Mouse (Mus musculus) hindbrain, embryonic 10.5 days (tissue): Measurements from ENCODE around the gene Tmem156. TPM values are rescaled to one million over a fixed set of nuclear protein-coding genes. Genes with fewer than 3 reads are reported as not detected.
"Not testable (repeated sequence)": the region's sequence is repeated elsewhere in the genome, so short reads cannot be mapped to it uniquely, and the experiment has no call there.

Experiments
- DNase-seq: peaks from one replicate; pipeline ENCODE4 v3.0.0-alpha.2; 2017; ENCODE audit warnings: low spot score
- H3K27ac ChIP-seq: fragments of 300-500 bp; sonication (generic); 2 replicates; pipeline ENCODE4 v1.5.1; 2016; ENCODE audit warnings: mild to moderate bottlenecking, moderate library complexity
- H3K27me3 ChIP-seq: fragments of 300-500 bp; sonication (generic); 2 replicates; pipeline ENCODE4 v1.6.1; 2016; ENCODE audit warnings: mild to moderate bottlenecking; ENCODE audit not compliant: poor library complexity, insufficient read depth, severe bottlenecking
- H3K36me3 ChIP-seq: fragments of 300-500 bp; sonication (generic); 2 replicates; pipeline ENCODE4 v1.6.1; 2016; ENCODE audit warnings: mild to moderate bottlenecking, moderate library complexity
- H3K4me1 ChIP-seq: fragments of 300-500 bp; sonication (generic); replicated peaks from 2 replicates; pipeline ENCODE4 v1.6.1; 2016; ENCODE audit warnings: mild to moderate bottlenecking
- H3K4me3 ChIP-seq: fragments of 300-500 bp; sonication (generic); 2 replicates; pipeline ENCODE4 v1.5.1; 2016; ENCODE audit warnings: mild to moderate bottlenecking, moderate library complexity
- H3K9me3 ChIP-seq: fragments of 300-500 bp; sonication (generic); 2 replicates; pipeline ENCODE4 v1.6.1; 2016; ENCODE audit warnings: mild to moderate bottlenecking, moderate library complexity
- WGBS: fragments of 180-500 bp; shearing (Covaris S2); methylation state at CpG from one replicate; pipeline ENCODE4 v1.1.7; 2016; 5-methylcytosine and 5-hydroxymethylcytosine counted together
- polyA plus RNA-seq: library from polyadenylated mRNA; unstranded; fragments of >200 nt; fragmentation: Nextera tagmentation; extraction: Ambion mirVana; gene quantifications from 2 replicates; pipeline ENCODE4 v1.2.1, GENCODE M21; 2016

The Tmem156 gene
- polyA plus RNA-seq, 1 experiment from 2014 or later = not detected

DNA sequence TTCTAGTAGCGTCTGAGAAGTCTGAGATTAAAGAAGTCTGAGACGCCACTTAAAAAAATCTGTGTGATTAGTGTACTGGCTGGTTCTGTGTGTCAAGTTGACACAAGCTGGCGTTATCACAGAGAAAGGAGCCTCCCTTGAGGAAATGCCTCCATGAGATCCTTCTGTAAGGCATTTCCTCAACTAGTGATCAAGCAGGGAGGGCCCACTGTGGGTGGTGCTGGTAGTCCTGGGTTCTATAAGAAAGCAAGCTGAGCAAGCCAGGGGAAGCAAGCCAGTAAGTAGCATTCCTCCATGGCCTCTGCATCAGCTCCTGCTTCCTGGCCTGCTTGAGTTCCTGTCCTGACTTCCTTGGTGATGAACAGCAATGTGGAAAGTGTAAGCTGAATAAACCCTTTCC, 20.3 kb upstream of the Tmem156 start:
- Histone ChIP-seq H3K4me1 (peaks cover 13% of the 10 kb centered on the region), H3K36me3 (peaks cover 11% of the 10 kb centered on the region)
- WGBS = 70% methylated on average over 3 of the region's 3 CpGs
- not testable (repeated sequence) for DNase-seq, H3K27ac ChIP-seq, H3K4me3 ChIP-seq, H3K27me3 ChIP-seq, H3K9me3 ChIP-seq

DNA sequence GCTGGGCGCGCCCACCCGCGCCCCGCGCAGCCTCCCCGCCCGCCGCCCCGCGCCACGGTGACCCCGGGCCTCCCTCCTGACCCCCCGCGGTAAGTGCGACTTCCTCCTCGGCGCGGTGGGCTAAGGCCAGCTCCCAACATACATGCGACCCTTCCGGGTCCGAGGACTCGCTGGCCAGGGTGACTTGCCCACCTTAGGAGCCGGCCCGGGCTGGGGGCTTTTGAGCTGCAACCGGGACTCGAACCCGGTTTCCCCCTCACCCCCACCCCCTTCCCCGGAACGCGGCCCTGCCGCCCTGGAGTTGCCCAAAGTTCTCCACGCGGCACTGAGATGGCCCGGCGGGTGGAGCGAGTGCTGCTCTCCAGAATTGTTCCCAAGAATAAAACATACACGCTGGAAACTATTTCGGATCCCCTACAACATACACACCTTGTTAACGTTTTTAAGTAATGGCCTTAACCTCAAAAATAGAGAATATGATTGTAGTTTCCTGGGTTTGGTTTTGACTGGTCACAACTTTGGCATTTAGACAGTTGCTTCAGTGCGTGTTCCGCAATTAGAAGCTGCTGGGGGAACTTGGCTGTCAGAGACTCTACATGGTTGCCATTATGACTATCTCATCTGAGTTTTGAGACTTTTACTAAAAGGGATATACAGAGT, 16.0 kb upstream of the Tmem156 start:
- Histone ChIP-seq H3K9me3 (no peaks in the 10 kb centered on the region), H3K36me3 (no peaks in the 10 kb centered on the region), H3K4me1 (peaks cover 19% of the 10 kb centered on the region), H3K4me3 (peak overlapping the region; percentile 80), H3K27ac (peak overlapping the region; percentile 94), H3K27me3 (no peaks in the 10 kb centered on the region)
- WGBS = 7% methylated on average over 23 of the region's 42 CpGs
- peak; percentile 58 for DNase-seq

DNA sequence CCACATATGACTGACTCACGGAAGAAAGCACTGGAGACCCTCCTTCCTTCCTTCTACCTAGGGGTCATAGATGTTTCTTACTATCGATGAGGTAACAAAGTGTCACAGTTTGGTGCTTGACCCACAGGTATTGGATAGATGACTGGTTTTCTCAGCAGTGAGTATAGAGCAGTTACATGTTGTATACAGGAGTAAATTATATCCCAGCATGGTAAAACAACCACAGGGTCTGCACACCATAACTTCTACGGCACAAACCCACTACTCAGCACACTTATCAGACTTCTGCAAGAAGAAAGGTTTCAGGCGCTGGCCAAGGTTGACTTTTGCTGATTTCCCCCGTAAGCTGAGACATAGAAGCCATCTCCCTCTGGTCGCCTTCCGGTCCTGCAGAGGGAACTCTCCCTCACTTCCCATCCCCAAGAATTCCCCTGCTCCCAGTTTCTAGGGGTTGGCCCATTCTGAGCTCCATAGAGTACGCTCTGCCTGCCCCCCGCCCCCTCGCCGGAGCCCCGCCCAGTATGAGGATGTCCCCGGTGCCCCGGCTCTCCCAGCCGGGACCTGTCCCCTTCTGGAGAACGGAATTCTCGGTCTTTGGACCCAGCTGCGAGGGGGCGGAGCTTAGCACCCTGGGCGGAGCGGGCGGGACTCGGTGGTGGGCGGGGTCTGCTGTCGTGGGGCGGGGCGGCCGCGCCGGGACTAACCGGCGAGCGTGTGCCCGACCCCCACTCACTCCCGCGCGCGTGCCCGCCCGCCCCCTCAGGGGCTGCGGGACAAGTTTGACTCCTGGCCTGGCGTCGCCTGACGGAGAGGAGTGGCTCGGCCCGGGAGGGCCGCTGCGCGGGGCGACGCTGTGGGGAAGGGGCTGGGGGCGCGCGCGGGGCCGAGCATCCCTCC, 15.2 kb upstream of the Tmem156 start, which contains the start of gene Klhl5:
TSS of gene Klhl5 (plus strand) at position 664 of the 897 bp plus-strand sequence.
- no peaks in the 10 kb centered on the region for H3K36me3 ChIP-seq
- WGBS = 4% methylated on average over 55 of the region's 56 CpGs
- H3K27me3 ChIP-seq = no peaks in the 10 kb centered on the region
- DNase-seq = peak; percentile 94
- no peaks in the 10 kb centered on the region for H3K9me3 ChIP-seq
- peaks cover 23% of the 10 kb centered on the region for H3K4me1 ChIP-seq
- H3K4me3 ChIP-seq = peak within 1 kb of the TSS; percentile 80
- peak within 1 kb of the TSS; percentile 94 for H3K27ac ChIP-seq

DNA sequence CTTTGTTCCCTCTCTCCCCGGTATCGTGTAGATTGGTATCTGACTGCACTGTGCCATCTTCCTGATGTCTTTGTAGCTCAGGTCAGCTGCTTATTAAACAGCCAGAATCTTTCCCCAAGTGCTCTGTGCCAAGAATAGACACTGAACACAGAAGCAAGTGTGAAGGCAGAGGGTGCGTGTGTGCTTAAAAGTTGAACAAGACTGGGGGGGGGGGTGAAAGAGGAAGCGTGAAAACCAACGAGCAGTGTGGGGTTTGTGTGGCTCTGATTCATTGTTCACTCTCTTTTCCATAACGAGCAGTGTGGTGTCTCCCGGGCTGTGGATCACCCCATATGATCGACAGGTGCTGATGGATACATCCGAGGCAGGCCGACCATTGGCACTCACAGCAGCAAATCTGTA, 10.7 kb upstream of the Tmem156 start:
- 77% methylated on average over 10 of the region's 10 CpGs for WGBS

DNA sequence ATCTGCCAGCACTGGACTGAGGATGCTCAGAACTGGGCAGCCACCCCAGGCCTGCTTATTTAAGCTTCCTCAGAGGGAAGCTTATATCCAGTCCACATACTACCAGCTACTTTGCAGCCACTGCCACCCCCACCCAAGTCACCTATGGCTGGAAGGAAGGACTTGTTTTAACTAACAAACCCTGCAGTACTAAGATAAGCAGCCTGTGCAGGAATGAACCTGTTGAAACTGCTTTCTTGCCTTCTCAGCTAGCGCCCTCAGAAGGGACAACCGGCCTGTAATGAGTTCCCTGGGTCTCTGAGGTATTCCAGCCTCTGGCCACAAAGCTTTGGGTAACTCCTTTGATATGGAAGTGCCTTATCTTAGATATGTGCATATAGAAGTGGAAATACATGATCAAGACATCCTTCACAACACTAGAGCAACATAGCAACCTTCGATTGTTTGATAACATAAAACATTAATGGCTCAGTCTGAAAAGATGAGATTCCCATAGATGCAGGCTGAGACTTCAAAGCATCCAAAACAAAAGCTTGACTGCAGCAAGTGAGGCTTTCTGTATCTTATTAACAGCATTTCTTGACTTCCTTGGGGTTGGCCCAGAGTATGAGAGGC, 10.2 kb upstream of the Tmem156 start:
- Histone ChIP-seq H3K27ac (no peak overlapping the region), H3K27me3 (no peaks in the 10 kb centered on the region), H3K4me1 (peaks cover 10% of the 10 kb centered on the region), H3K36me3 (no peaks in the 10 kb centered on the region), H3K4me3 (no peak overlapping the region), H3K9me3 (no peaks in the 10 kb centered on the region)
- DNase-seq = no peak
- 81% methylated on average over 3 of the region's 3 CpGs for WGBS

More for the DNA sequence above, 10.7 kb upstream of the Tmem156 start:
- no peak for DNase-seq
- Histone ChIP-seq H3K27ac (no peak overlapping the region), H3K4me3 (no peak overlapping the region), H3K36me3 (no peaks in the 10 kb centered on the region), H3K9me3 (no peaks in the 10 kb centered on the region), H3K4me1 (peaks cover 11% of the 10 kb centered on the region), H3K27me3 (no peaks in the 10 kb centered on the region)

DNA sequence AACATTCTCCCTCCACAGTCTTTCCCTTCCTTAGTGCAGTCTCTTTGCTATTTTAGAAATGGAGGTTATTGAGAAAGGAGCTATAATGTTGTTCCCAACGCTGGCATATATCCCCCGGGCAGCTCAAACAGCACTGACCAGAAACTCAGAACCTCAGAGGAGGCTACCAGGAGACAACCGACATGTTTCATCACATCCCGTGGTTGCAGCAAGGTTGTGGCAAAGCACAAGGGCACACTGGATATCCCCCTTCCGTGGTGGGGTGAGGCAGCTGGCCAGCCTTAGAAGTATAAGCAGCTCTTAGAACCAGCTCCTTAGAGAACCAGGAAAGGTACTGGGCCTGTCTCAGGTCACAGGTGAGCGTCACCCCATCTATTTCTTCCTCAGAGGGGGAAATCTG, 9.7 kb upstream of the Tmem156 start:
- WGBS = 85% methylated on average over 6 of the region's 6 CpGs
- no peak for DNase-seq
- Histone ChIP-seq H3K36me3 (no peaks in the 10 kb centered on the region), H3K9me3 (no peaks in the 10 kb centered on the region), H3K27ac (no peak overlapping the region), H3K4me3 (no peak overlapping the region), H3K27me3 (no peaks in the 10 kb centered on the region), H3K4me1 (0 out of 2 replicates have a peak, but pooled peaks cover 5% of the 10 kb centered on the region)

DNA sequence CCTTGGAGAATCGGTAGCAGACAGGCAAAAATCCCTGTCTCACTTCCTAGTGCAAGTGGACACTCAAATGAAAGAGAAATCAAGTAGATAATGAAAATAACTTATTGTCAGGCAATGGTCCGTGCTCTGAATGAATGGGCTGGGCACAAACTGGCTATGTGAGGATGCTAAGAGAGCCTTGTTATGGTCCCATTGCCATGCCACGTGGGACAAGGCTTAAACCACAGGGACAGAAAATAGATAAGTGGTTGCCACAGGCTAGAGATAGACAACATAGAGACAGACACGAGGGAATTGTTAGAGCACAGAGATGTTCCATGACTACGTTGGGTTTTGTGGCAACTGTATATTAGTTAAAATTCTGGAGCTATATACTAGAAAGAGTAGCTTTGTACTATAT, 9.3 kb upstream of the Tmem156 start:
- Histone ChIP-seq H3K27ac (no peak overlapping the region), H3K36me3 (no peaks in the 10 kb centered on the region), H3K9me3 (no peaks in the 10 kb centered on the region), H3K4me1 (0 out of 2 replicates have a peak, but pooled peaks cover 5% of the 10 kb centered on the region), H3K4me3 (no peak overlapping the region), H3K27me3 (no peaks in the 10 kb centered on the region)
- no peak for DNase-seq
- 87% methylated on average over 5 of the region's 5 CpGs for WGBS

DNA sequence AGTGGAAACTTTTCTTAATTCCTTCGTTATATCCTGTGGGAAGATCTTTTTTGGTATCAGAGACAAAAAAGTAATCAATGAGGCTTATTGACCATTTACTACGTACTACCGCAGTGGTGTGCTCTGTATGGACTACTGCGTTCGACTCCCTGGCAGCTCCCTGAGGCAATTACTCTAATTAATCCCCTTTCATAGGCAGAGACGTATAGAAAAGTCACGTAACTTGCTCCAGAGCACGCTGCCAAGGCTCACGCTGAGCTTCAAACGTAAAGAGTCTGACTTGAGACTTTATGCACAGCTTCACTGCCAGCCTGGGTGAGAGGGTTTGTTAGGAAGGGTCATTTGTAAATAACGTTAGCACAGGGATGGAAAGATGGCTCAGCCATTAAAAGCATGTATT, 8.1 kb upstream of the Tmem156 start:
- Histone ChIP-seq H3K27ac (no peak overlapping the region), H3K9me3 (no peaks in the 10 kb centered on the region), H3K27me3 (no peaks in the 10 kb centered on the region), H3K36me3 (no peaks in the 10 kb centered on the region), H3K4me1 (0 out of 2 replicates have a peak, but pooled peaks cover 5% of the 10 kb centered on the region), H3K4me3 (no peak overlapping the region)
- 82% methylated on average over 11 of the region's 11 CpGs for WGBS
- DNase-seq = no peak

DNA sequence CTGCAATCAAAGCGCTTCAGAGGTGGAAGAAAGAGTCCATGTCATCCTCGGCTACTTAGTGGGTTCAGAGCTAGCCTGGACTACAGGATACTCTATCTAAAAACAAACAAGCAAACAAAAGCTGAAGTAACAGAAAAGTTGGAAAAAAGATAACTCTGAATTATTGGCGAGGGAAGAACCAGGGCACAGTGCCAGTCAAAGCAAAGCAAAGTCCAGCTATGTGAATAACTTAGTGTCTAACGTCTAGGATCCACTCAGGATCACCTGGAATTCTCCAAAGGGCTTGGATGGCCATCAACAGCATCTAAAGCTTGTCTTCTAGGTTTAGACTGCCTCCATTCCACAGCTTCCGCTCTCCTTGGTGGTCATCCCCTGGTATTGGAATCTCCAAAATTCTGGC, 5.5 kb upstream of the Tmem156 start:
- peaks cover under 1% of the 10 kb centered on the region; the same call in 1 of the 2 replicates for H3K4me1 ChIP-seq
- no peaks in the 10 kb centered on the region for H3K27me3 ChIP-seq
- no peaks in the 10 kb centered on the region for H3K36me3 ChIP-seq
- H3K4me3 ChIP-seq = no peak overlapping the region
- 90% methylated on average over 5 of the region's 5 CpGs for WGBS
- DNase-seq = no peak
- no peaks in the 10 kb centered on the region for H3K9me3 ChIP-seq
- no peak overlapping the region for H3K27ac ChIP-seq

DNA sequence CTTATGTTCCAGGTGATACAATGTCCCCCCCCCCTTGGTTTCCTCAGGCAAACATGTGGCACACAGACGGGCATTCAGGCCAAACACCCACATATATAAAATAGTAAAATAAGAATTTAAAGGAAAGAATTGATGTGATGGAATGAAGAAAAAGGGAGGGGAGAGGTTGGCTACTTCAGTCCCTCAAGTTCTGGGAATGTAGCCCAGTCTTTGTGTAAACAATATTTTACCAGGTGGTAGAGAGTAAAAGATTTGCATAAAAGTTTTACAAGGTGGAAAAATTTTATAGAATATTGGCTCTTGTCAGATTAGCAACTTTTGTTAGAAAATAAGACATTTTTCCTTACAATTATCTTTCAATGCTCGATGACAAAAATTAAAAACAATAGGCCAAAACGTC, 4.9 kb upstream of the Tmem156 start:
- H3K4me3 ChIP-seq = no peak overlapping the region
- no peak overlapping the region for H3K27ac ChIP-seq
- H3K9me3 ChIP-seq = no peaks in the 10 kb centered on the region
- DNase-seq = no peak
- no peaks in the 10 kb centered on the region for H3K36me3 ChIP-seq
- WGBS = 83% methylated on average over 3 of the region's 3 CpGs
- H3K27me3 ChIP-seq = no peaks in the 10 kb centered on the region
- H3K4me1 ChIP-seq = peaks cover 5% of the 10 kb centered on the region

DNA sequence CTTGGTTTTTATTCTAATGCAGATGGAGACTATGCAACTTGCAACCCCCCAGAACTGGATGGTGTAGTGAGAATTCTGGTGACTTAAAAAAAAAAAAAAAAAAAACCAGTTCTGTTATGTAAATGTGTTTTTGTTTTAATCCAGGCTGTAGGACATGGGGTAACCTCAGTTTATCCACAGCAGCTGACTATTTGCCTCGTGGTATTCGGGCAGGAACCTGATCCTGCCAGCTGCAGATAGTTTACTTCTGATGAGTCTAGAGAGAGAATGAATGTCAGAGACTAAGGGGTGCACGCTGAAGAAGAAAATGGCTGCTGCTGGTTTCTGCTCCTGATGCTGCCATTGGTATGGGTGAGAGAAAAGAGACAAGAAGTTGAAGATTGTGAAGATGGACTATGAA, 4.2 kb upstream of the Tmem156 start:
- no peaks in the 10 kb centered on the region for H3K9me3 ChIP-seq
- WGBS = 90% methylated on average over 3 of the region's 3 CpGs
- no peak for DNase-seq

DNA sequence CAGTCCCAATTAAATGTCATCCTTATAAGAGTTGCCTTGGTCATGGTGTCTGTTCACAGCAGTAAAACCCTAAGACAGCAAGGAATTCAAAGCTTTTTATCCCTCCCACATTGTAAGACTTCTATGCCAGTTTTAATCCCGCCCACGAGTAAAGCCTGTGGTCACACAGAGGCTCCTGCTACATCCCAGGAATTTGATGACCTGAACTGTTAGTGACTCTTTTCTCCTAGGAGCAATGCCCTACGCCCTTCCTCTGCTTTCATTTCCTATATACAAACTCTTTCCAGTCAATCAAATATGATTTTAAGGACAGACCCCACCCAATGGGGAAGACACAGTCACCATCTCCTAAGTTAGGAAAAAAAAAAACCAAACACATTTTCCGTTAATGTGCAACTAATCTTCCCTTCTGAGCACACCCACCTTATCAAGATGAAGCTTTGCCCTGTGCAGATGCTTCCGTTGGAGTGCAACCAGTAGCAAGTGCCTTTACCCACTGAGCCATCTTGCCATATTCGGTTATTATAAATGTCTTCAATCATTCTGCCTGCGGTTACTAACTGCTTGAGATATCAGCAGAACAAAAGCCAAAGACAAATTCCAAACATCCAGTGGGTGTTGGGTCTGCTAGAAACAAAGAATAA, 3.1 kb upstream of the Tmem156 start:
- Histone ChIP-seq H3K36me3 (no peaks in the 10 kb centered on the region), H3K27me3 (no peaks in the 10 kb centered on the region), H3K9me3 (no peaks in the 10 kb centered on the region), H3K4me1 (peaks cover 5% of the 10 kb centered on the region), H3K4me3 (no peak overlapping the region), H3K27ac (no peak overlapping the region)
- DNase-seq = no peak
- WGBS = 86% methylated on average over 7 of the region's 7 CpGs

More for the DNA sequence above, 4.2 kb upstream of the Tmem156 start:
- peaks cover 5% of the 10 kb centered on the region for H3K4me1 ChIP-seq
- H3K27ac ChIP-seq = no peak overlapping the region
- no peaks in the 10 kb centered on the region for H3K27me3 ChIP-seq
- H3K4me3 ChIP-seq = no peak overlapping the region
- no peaks in the 10 kb centered on the region for H3K36me3 ChIP-seq
